Mouse (Mus musculus) myocyte (in vitro differentiated cells): ENCODE data around the gene Ccl27a.

Experiments
- CEBPB ChIP-seq: IDR thresholded peaks from 2 replicates; pipeline ENCODE4 v1.6.1; 2011; ENCODE audit warnings: mild to moderate bottlenecking, moderate library complexity; ENCODE audit not compliant: poor library complexity, insufficient read depth, severe bottlenecking
- E2F4 ChIP-seq: IDR thresholded peaks from one replicate; pipeline ENCODE4 v1.6.1; 2011; ENCODE audit warnings: mild to moderate bottlenecking, control low read depth, moderate library complexity; ENCODE audit not compliant: insufficient read depth
- MAX ChIP-seq: IDR thresholded peaks from one replicate; pipeline ENCODE4 v1.6.1; 2011; ENCODE audit warnings: low read depth, mild to moderate bottlenecking, control low read depth
- MYOG ChIP-seq, 3 experiments: IDR thresholded peaks; one replicate each; pipeline ENCODE4 v1.6.1; 2011; ENCODE audit warnings: control low read depth in 2 of 3, low read depth in 2 of 3, mild to moderate bottlenecking in 2 of 3; ENCODE audit not compliant: insufficient read length in 2 of 3, control insufficient read depth in 1 of 3, insufficient read depth in 1 of 3
- POLR2A ChIP-seq: IDR thresholded peaks from one replicate; pipeline ENCODE4 v1.6.1; 2011; ENCODE audit warnings: low read depth, mild to moderate bottlenecking, control low read depth, moderate library complexity; ENCODE audit not compliant: insufficient read length
- POLR2AphosphoS2 ChIP-seq: IDR thresholded peaks from one replicate; pipeline ENCODE4 v1.6.1; 2011; ENCODE audit warnings: low read depth, control low read depth; ENCODE audit not compliant: insufficient read length
- SRF ChIP-seq: IDR thresholded peaks from one replicate; pipeline ENCODE4 v1.6.1; 2011; ENCODE audit warnings: low read depth; ENCODE audit not compliant: control insufficient read depth, insufficient read length
- TCF12 ChIP-seq: IDR thresholded peaks from one replicate; pipeline ENCODE4 v1.6.1; 2011; ENCODE audit warnings: mild to moderate bottlenecking, control low read depth; ENCODE audit not compliant: poor library complexity, insufficient read depth, severe bottlenecking
- USF1 ChIP-seq: IDR thresholded peaks from one replicate; pipeline ENCODE4 v1.6.1; 2011; ENCODE audit warnings: low read depth, mild to moderate bottlenecking, control low read depth, moderate library complexity

DNA sequence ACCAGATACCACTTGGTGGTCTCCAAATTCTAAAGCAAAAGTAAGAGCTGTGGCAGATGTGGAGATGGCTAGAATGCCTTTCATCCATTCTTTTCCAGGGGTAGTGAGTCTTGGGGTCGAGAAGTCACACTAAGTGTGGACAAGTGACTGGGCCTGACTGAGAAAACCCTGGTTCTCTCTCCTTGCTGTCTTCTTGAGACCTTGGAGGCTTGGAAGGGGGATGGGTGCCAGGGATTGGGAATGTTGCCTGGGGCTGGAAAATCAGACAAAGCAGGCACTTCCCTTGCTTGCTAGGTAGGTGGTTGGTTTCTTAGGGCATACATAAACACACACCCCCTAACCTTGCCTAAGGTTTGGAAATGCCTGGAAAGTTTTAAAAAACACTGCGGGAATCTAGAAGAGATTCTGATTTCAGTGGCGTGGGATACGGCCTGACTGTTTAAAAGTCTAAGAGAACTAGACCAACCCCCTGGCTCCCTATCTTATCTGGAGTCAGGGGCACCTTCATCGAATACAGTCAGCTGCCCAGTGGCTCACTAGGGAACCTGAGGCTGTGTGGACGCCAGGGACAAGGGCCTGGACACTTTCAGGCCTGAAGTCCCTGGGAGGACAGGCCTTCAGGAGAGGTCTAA lies 14.3 kb downstream of the Ccl27a start:
- TF ChIP-seq TCF12, result no peak
- TF ChIP-seq POLR2A, result no peak
- no peak for TF ChIP-seq SRF
- no peak for TF ChIP-seq MAX
- TF ChIP-seq CEBPB, result no peak
- TF ChIP-seq MYOG (IDR thresholded peaks at IDR 0.05; ENCODE audit: control insufficient read depth in 1 of 3, insufficient read depth in 1 of 3, insufficient read length in 2 of 3, low read depth in 2 of 3), result no peak
- no peak for TF ChIP-seq POLR2AphosphoS2
- no peak for TF ChIP-seq USF1
- no peak for TF ChIP-seq E2F4
